Mouse (Mus musculus): Measurements from ENCODE around the gene Rbm4. TPM values are rescaled to one million over a fixed set of nuclear protein-coding genes. Genes with fewer than 3 reads are reported as not detected.

The Rbm4 gene
- total and polyA plus RNA-seq, 3 experiments: 47.3 to 73.2 (median 68.3) TPM

GRCm38 (mm10) chr19:4833977-4834376, 40.3 kb upstream of the Rbm4 start:
- Histone ChIP-seq H3K27me3 (replicated peaks) (no peaks in the 10 kb centered on the region), H3K79me2 (replicated peaks; ENCODE audit: control insufficient read depth, extremely low read depth, insufficient read depth, poor library complexity, severe bottlenecking) (no peaks in the 10 kb centered on the region), H3K27ac (ENCODE audit: insufficient read depth, low read depth) (no peak overlapping the region), H3K36me3 (replicated peaks in 1 of 2; ENCODE audit: control insufficient read depth in 1 of 2, insufficient read depth in 1 of 2, low read length in 1 of 2) (peaks cover 20 to 64% of the 10 kb centered on the region in 2 experiments), H3K4me2 (ENCODE audit: insufficient read depth, low read depth, poor library complexity, severe bottlenecking) (no peak overlapping the region), H3K9me3 (replicated peaks; ENCODE audit: low read length) (no peaks in the 10 kb centered on the region), H3K4me3 (replicated peaks in 1 of 3; ENCODE audit: low read depth in 2 of 3, low read length in 2 of 3, poor library complexity in 1 of 3) (no peak overlapping the region), H3K4me1 (ENCODE audit: control insufficient read depth in 1 of 2, insufficient read depth in 2 of 2) (peaks cover 0 to 16% of the 10 kb centered on the region in 2 experiments; a peak in 2 of 4 replicates), H3K9ac (ENCODE audit: insufficient read depth, low read depth) (no peak overlapping the region)
- dilution Hi-C loops (cut with MboI; ENCODE audit: extremely low pct_ligation_motif_present, extremely low pct_unique_long_range_greater_than_20kb, low sequenced_read_pairs): no loop called here
- in situ Hi-C loops (cut with MboI; ENCODE audit: low pct_ligation_motif_present, low pct_unique_long_range_greater_than_20kb, low sequenced_read_pairs): no loop called here
- TF ChIP-seq EP300 (IDR thresholded peaks at IDR 0.05; ENCODE audit: low read length) (no peak), ZC3H11A (IDR thresholded peaks at IDR 0.05; ENCODE audit: low read depth, low read length) (no peak), TCF12 (IDR thresholded peaks at IDR 0.05; ENCODE audit: low read depth, low read length) (no peak), NRF1 (IDR thresholded peaks at IDR 0.05; ENCODE audit: low read depth, low read length) (no peak), ELF1 (IDR thresholded peaks at IDR 0.05; ENCODE audit: low read depth, low read length) (no peak), GABPA (IDR thresholded peaks at IDR 0.05; ENCODE audit: insufficient replicate concordance, low read depth, low read length) (no peak), CHD1 (IDR thresholded peaks at IDR 0.05; ENCODE audit: low read depth, low read length) (no peak), UBTF (IDR thresholded peaks at IDR 0.05; ENCODE audit: low read depth, low read length) (no peak), MEF2A (IDR thresholded peaks at IDR 0.05; ENCODE audit: borderline replicate concordance, low read depth, low read length) (no peak), POLR2AphosphoS2 (IDR thresholded peaks at IDR 0.05; ENCODE audit: low read depth, low read length) (no peak), USF2 (conservative IDR thresholded peaks at IDR 0.05; ENCODE audit: low read depth, low read length) (no peak), MYC (IDR thresholded peaks at IDR 0.05; ENCODE audit: low read depth, low read length) (no peak), SMC3 (IDR thresholded peaks at IDR 0.05; ENCODE audit: low read depth, low read length) (no peak), PAX5 (IDR thresholded peaks at IDR 0.05; ENCODE audit: low read length) (no peak), CHD2 (IDR thresholded peaks at IDR 0.05; ENCODE audit: low read length) (no peak), E2F4 (IDR thresholded peaks at IDR 0.05; ENCODE audit: insufficient replicate concordance, low read depth, low read length) (no peak), CTCF (conservative IDR thresholded peaks at IDR 0.05 in 1 of 2, IDR thresholded peaks at IDR 0.05 in 1 of 2; ENCODE audit: low read depth in 2 of 2, low read length in 2 of 2) (no peak), USF1 (IDR thresholded peaks at IDR 0.05; ENCODE audit: low read depth, low read length) (no peak), HCFC1 (IDR thresholded peaks at IDR 0.05; ENCODE audit: low read depth, low read length) (no peak), ZKSCAN1 (IDR thresholded peaks at IDR 0.05; ENCODE audit: borderline replicate concordance, low read depth, low read length) (no peak)
- DNase-seq (ENCODE audit: extremely low read depth): no peak

- peaks cover 2 to 6% of the 10 kb centered on the region in 2 experiments; a peak in 2 of 4 replicates for H3K4me1 ChIP-seq (ENCODE audit: control insufficient read depth in 1 of 2, insufficient read depth in 2 of 2)
- no peak overlapping the region for H3K27ac ChIP-seq (ENCODE audit: insufficient read depth, low read depth)
- peaks cover 42 to 85% of the 10 kb centered on the region in 2 experiments for H3K36me3 ChIP-seq (replicated peaks in 1 of 2; ENCODE audit: control insufficient read depth in 1 of 2, insufficient read depth in 1 of 2, low read length in 1 of 2)
- no peak for TF ChIP-seq PAX5 (IDR thresholded peaks at IDR 0.05; ENCODE audit: low read length)
- no peak for TF ChIP-seq TBP (conservative IDR thresholded peaks at IDR 0.05; ENCODE audit: low read depth, low read length)
- TF ChIP-seq ZMIZ1 (IDR thresholded peaks at IDR 0.05; ENCODE audit: low read depth, low read length): no peak
- TF ChIP-seq GABPA (IDR thresholded peaks at IDR 0.05; ENCODE audit: insufficient replicate concordance, low read depth, low read length): no peak
- TF ChIP-seq MAFK (IDR thresholded peaks at IDR 0.05; ENCODE audit: insufficient replicate concordance, low read length): no peak
- no peak for TF ChIP-seq MEF2A (IDR thresholded peaks at IDR 0.05; ENCODE audit: borderline replicate concordance, low read depth, low read length)
- TF ChIP-seq MAX (IDR thresholded peaks at IDR 0.05; ENCODE audit: low read length): no peak
- no peak for TF ChIP-seq NELFE (IDR thresholded peaks at IDR 0.05; ENCODE audit: low read depth, low read length)
- dilution Hi-C loops (cut with MboI; ENCODE audit: extremely low pct_ligation_motif_present, extremely low pct_unique_long_range_greater_than_20kb, low sequenced_read_pairs): no loop called here
- in situ Hi-C loops (cut with MboI; ENCODE audit: low pct_ligation_motif_present, low pct_unique_long_range_greater_than_20kb, low sequenced_read_pairs): no loop called here
- no peak for DNase-seq (ENCODE audit: extremely low read depth)
- H3K4me2 ChIP-seq (ENCODE audit: insufficient read depth, low read depth, poor library complexity, severe bottlenecking): no peak overlapping the region
- H3K79me2 ChIP-seq (replicated peaks; ENCODE audit: control insufficient read depth, extremely low read depth, insufficient read depth, poor library complexity, severe bottlenecking): no peaks in the 10 kb centered on the region
- no peaks in the 10 kb centered on the region for H3K9me3 ChIP-seq (replicated peaks; ENCODE audit: low read length)
- H3K27me3 ChIP-seq (replicated peaks): no peaks in the 10 kb centered on the region
- no peak overlapping the region for H3K4me3 ChIP-seq (replicated peaks in 1 of 3; ENCODE audit: low read depth in 2 of 3, low read length in 2 of 3, poor library complexity in 1 of 3)
- H3K9ac ChIP-seq (ENCODE audit: insufficient read depth, low read depth): no peak overlapping the region
These were observed 35.5 kb upstream of the Rbm4 start for GRCm38 (mm10) chr19:4829156-4829555.

Measured in CH12.LX (cell line).